Mouse (Mus musculus) 3T3-L1 (cell line): ENCODE measurements around the gene Elfn2.

Source experiments
- DNase-seq: peaks from one replicate; pipeline ENCODE4 v3.0.0-alpha.2; 2015; ENCODE audit warnings: low read depth, low spot score

Elfn2 gene

DNA sequence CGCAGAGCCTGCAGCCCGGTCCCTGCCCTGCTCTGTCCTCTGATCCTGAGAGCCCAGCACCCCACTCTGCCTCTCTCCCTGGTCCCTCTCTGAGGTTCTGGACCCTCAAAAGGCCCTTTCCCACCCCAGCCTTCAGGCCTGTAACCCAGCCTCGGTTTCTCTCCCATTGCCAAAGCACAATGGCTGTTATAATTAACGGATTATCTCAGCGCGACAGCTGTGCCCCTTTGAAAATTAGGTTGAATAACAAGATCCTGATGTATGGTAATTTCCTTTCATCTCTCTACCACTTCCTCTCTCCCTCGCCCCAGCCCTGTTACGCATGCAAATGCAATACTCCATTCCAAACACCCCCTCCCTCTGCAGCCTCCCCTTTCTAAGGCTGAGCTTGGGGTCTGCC lies 35.1 kb downstream of the Elfn2 start:
- no peak for DNase-seq

- DNase-seq: peak; percentile 7
These were observed 36.8 kb downstream of the Elfn2 start for GRCm38 (mm10) chr15:78681781-78682180.

GRCm38 (mm10) chr15:78681301-78681700 lies 37.3 kb downstream of the Elfn2 start:
- DNase-seq: no peak

GRCm38 (mm10) chr15:78680291-78680690 lies 38.3 kb downstream of the Elfn2 start:
- DNase-seq: no peak

DNA sequence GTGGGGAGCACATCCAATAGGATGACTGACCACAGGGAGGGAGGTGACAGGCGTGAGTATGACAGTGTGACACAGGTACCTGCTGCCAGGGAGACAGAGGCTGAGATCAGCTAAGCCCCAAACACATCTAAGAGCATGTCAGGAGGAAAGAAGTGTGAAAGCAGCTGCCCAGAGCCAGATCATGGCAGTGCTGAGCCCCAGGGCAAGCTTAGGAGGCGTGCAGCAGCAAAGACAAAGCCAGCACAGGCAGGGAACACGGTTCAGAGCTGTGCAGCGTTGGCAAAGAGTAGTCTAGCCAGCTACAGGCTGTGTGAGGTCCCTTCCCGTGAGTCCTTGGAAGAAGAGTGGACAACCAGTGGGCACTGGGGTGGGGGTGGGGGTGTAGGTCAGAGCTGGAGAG lies 40.9 kb downstream of the Elfn2 start:
- no peak for DNase-seq

DNA sequence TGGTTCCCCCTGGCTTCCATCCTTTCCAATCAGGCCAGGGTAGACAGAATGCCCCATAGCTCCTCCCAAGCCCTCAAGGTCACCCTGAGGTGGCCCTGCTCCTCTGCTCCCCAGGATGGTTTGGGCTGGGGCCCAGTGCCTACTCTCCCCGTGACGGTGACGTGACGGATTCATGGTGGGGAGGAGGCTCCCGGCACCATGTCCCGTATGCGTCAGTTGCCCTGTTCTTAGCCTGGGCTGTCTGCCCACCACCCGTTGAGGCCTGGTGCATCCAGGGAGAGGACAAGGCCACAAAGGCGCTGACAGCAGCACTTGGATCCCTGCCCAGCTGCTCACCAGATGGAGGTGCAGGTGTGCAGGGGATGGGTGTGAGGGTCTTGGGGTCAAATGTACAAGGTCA lies 41.6 kb downstream of the Elfn2 start:
- no peak for DNase-seq

DNA sequence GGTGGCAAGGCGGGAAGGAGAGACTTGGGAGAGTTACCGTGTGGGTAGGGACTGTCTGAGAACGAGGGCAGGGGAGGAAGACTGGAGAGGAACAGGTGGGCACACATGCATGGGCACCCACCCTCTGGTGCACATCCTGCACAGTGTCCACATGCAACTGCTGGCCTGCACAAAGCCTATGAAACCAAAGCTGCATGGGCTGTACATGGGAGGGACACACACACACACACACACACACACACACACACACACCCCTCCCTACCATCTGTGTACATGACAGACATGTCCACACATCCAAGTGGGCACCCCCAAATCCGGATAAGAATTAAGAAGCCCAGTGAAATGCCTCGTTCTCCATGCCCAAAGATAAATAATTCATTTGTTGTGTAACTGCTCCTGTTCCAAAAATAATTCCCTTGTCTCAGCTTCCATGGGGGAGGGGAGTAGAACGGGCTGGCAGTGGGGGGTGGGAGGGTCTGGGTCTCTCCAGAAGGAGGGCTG lies 43.6 kb downstream of the Elfn2 start:
- DNase-seq: no peak

DNA sequence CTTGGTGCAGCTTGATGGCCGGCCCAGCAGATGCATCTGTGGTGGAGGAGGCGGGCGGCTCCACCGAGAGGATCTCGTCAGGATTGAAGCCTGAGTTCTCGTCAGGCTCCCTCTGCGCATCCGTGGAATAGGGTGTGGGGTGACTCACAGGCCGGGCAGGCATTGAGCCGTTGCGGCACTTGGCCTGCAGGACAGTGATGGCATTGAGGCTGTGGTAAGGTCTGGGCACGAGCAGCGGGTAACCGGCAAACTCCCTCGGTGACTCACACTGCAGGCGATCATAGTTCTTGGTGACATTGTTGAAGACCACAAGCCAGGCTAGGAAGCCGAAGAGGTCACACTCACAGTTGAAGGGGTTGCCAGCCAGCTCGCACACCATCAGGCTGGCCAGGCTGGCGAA lies 45.1 kb downstream of the Elfn2 start:
- no peak for DNase-seq

GRCm38 (mm10) chr15:78670341-78670740 lies 48.2 kb downstream of the Elfn2 start:
- DNase-seq: no peak

DNA sequence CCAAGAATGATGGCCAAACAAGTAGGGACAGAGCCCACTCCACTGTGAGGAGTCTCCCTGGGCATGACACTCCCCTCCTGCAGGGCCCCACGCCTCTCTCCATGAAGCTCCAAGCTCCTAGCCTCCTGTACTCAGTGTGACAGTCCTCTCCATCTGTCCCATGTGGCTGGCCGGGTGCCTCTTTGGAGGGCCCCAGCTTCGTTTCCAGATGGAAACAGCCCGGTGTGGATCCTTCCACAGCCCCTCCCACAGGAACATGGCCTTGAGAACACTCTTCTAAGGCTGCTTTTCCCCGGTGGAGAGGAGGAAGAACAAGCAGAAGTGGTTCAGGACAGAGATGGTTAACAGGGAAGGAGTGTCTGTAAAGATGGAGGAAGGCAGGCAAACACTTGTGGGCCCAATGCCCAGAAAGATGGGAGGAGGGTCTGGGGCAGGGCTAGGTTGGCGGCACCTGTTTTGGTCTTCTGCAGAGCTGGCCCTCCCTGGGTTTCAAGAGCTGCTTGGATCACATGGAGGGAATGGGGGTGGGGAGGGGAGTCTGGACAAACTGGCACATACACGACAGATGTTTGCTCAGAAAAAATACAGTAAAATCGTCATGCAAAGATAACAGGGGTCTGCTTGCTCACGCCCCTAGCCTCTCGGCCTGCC lies 49.2 kb downstream of the Elfn2 start:
- DNase-seq: no peak

DNA sequence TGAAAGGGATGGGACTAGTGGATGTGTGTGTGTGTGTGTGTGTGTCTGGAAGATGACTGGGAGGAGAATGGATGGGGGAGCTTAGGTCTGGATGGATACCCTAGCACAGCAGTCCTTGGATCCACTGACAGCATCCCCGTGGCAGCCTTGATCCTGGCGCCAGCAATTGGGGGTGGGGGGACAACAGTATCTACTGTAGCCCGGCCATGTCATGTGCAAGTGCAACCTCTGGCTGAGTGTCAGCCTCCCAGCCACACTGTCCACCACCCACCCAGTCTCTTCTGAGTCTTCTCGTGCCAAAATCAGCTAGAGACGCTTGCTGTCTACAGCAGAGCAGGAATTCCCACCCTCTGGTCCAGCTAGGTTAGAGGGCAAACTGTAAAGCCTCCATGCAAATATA lies 54.3 kb downstream of the Elfn2 start:
- DNase-seq: no peak

DNA sequence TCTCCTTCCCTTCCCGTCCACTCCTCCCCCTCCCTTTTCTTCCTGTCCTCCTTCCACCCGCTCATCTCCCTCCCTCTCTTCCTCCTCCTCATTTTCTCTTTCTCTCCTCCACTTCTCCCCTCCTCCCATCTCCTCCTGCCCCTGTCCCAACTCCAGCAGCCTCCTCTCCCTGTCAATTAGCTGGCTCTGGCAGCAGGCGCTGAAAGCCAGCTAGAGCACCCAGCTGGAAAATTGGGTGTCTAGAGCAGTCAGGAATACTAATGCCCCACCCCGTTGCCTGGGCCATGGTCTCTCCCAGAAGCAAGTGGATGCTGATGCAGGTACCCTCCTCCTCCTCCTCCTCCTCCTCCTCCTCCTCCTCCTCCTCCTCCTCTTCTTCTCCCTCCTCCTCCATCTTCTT lies 67.4 kb downstream of the Elfn2 start:
- no peak for DNase-seq

- no peak for DNase-seq
These were observed 70.8 kb downstream of the Elfn2 start for GRCm38 (mm10) chr15:78647746-78648145.

- no peak for DNase-seq
These were observed 74.0 kb downstream of the Elfn2 start for GRCm38 (mm10) chr15:78644606-78645005.

DNA sequence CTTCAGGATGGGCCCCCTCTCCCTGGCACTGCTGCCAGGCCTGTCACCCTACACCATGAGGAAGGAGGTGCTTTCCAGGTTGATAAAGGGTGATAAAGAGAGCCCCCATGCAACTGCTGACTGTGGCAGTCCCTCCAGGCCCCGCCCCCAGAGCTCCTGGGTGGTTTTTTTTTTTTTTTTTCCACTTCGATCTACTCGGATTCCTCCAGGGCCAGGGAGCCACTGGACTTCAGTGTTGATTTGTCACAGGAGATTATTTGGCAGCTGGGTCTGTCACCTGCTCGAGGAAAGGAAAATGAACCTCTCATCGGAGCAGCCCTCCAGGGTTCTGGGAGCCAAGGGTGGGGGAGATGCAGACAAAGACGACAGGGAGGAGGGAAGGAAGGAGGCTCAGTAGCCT lies 74.9 kb downstream of the Elfn2 start:
- DNase-seq: no peak

DNA sequence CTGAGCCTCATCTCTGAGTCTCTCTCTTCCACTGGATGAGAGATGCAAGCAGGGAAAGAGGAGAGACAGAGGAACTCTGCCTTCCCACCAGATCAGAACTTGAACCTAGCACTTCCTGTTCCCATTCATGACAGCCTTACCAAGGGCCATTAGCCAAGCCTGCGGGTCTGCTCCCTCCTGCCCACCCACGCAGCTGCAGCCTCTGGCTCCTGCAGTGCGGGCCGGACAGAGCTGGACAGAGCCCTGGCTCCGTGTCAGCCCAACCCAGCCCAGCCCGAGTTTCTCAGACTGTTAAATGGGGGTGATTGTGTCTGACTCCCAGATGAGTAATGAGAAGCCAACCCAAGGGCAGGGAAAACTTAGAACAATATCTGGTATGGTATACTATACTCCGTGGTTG lies 83.3 kb downstream of the Elfn2 start:
- peak; percentile 85 for DNase-seq

DNA sequence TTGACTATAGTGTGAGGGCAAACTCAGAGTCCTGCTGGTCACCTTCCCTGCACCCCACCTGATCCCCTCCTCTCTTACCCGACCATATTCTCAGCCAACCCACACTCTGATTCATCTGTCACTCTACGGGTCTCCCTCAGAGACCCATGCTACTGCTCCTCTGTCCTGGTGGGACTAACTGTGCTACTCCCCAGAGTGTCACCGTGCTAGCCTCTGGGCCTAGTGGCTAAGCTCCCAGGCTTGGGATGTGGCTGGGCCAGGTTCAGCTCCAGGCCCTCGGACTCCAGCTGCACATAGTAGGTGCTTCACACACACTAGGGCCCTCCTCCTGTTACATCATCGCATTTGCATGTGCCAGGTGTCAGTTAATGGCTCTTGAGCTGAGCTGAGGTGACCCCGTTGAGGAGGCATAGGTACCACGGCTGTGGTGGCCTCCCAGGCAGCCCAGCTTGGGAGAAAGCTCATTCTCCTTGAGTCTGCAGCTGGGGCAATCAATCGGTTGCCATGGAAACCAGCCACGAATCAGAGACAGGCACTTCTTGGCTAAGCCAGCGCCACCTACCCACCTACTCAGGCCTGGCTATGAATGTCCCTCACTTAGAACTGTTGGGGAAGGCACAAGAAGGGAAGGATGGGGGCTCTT lies 84.4 kb downstream of the Elfn2 start:
- peak; percentile 50 for DNase-seq

GRCm38 (mm10) chr15:78633413-78633812 lies 85.2 kb downstream of the Elfn2 start:
- DNase-seq: no peak

GRCm38 (mm10) chr15:78632387-78632786 lies 86.2 kb downstream of the Elfn2 start:
- DNase-seq: no peak

GRCm38 (mm10) chr15:78626285-78626684 lies 92.3 kb downstream of the Elfn2 start:
- no peak for DNase-seq

GRCm38 (mm10) chr15:78624961-78625360 lies 93.6 kb downstream of the Elfn2 start:
- DNase-seq: no peak

DNA sequence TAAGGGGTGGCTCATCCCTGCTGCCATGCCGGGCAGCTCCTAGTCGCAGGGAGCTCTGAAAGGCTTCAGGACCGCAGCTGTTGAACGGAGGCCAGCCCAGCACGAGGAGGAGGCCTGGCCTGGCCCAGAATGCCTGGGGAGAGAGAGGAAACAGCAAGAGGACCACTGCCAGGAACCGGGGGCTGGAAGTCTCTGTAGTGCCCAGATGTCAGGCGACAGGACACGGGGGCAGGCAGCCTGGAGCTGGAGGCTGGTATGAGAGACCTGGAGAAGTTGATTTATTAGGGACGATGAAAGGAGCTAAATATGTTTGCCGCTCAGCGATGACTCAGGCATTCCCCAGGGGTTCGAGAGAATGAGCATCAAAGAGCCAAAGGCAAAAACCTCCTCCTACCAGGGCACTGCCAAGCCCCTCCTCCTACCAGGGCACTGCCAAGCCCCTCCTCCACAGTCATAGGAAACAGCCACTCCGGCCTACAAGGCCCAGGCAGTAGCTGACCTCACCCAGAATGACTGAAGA lies 94.1 kb downstream of the Elfn2 start:
- peak; percentile 99 for DNase-seq

DNA sequence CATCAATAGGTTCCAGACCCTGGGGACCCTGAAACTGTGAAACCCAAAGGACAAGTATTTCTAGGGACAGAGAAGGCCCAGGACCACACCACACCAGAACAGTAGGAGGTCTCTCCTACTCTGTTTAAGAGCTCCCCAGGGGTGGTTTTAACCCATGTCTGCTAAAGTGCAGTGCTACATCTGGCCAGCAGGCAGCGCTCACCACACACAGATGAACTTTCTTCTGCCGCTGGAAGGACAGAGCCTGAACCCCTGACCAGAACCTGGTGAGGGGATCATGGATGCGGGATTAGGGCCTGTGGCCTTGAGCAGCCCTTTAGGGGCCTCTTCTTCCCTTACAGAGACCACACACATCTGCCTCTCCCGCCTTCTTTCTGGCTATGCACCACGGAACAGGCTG lies 95.1 kb downstream of the Elfn2 start:
- peak; percentile 79 for DNase-seq
